Mouse (Mus musculus): ENCODE results near the gene Fdps.

GRCm38 (mm10) chr3:89131816-89132215, 30.1 kb upstream of the Fdps start:
- no peak for TF ChIP-seq CTCF (IDR thresholded peaks at IDR 0.05; ENCODE audit: extremely low read depth, insufficient read depth, low read length)
- no peak for TF ChIP-seq POLR2A (IDR thresholded peaks at IDR 0.05; ENCODE audit: extremely low read depth, insufficient read depth, low read length)
